Mouse (Mus musculus): ENCODE results near the gene Ltk. TPM values are rescaled to one million over a fixed set of nuclear protein-coding genes. Genes with fewer than 3 reads are reported as not detected.

The Ltk gene
- total RNA-seq (2021), result not detected
- long read RNA-seq, experiment 1, result 0 reads
- long read RNA-seq, experiment 2, result 0 reads

DNA sequence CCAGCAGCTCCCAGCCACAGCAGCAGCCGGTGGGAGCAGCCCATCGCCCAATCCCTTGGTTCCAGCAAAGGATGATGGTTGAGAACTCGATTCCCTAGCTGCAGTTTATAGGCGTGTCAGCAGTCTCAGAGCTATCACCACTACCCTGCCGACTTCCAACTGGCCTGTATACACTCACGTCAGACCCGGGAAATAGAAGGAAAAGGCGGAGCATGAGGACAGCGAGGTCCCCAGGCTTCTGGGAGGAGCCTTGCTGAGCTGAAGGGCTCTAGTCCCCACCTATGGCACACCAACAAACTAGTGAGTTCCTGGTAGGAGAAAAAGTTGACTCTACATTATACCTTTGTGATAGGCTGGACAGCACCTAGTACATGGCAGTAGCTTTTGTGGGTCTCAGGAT is at the start of gene Ltk:
Gene Ltk (minus strand): TSS at position 181 of the 400 bp plus-strand sequence.
- intact Hi-C loops (cut with DNase I; ENCODE audit: low total_unique reads), result no loop called here
- DNase-seq, result no peak

- intact Hi-C loops (cut with DNase I; ENCODE audit: low total_unique reads), result no loop called here
- no peak for DNase-seq
These were observed 48.6 kb upstream of the Ltk start for GRCm38 (mm10) chr2:119808881-119809280.

GRCm38 (mm10) chr2:119808438-119808837 is 48.2 kb upstream of the Ltk start:
- no peak for DNase-seq
- intact Hi-C loops (cut with DNase I; ENCODE audit: low total_unique reads), result no loop called here

- DNase-seq, result no peak
- intact Hi-C loops (cut with DNase I; ENCODE audit: low total_unique reads), result no loop called here
These were observed 45.3 kb upstream of the Ltk start for GRCm38 (mm10) chr2:119805536-119805935.

DNA sequence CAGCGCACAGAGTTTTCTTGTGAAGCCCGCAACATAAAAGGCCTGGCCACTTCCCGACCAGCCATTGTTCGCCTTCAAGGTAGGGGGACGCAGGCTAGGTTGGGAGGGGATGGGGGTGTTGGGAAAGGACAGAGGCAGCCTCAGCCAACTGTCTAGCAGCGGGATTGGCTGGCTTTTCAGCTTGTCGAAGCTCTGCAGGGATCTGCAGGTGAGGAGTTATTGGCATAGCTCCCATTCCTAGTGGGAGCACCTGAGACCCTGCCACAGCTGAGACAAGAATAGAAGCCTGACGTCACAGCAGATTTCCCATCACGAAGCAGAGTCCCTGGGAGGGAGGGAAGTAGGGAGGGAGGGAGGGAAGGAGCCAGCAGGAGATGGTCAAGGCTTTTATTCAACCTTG is 44.5 kb upstream of the Ltk start:
- intact Hi-C loops (cut with DNase I; ENCODE audit: low total_unique reads), result no loop called here
- no peak for DNase-seq

- no peak for DNase-seq
- intact Hi-C loops (cut with DNase I; ENCODE audit: low total_unique reads), result no loop called here
These were observed 44.0 kb upstream of the Ltk start for GRCm38 (mm10) chr2:119804275-119804628.

- no peak for DNase-seq
- intact Hi-C loops (cut with DNase I; ENCODE audit: low total_unique reads), result no loop called here
These were observed 43.5 kb upstream of the Ltk start for GRCm38 (mm10) chr2:119803618-119804274.

- DNase-seq, result peak; percentile 45
- intact Hi-C loops (cut with DNase I; ENCODE audit: low total_unique reads), result no loop called here
These were observed 42.8 kb upstream of the Ltk start for GRCm38 (mm10) chr2:119802767-119803617.

- intact Hi-C loops (cut with DNase I; ENCODE audit: low total_unique reads), result no loop called here
- DNase-seq, result no peak
These were observed 40.9 kb upstream of the Ltk start for GRCm38 (mm10) chr2:119800876-119801846.

- intact Hi-C loops (cut with DNase I; ENCODE audit: low total_unique reads), result no loop called here
- no peak for DNase-seq
These were observed 39.8 kb upstream of the Ltk start for GRCm38 (mm10) chr2:119799961-119800550.

DNA sequence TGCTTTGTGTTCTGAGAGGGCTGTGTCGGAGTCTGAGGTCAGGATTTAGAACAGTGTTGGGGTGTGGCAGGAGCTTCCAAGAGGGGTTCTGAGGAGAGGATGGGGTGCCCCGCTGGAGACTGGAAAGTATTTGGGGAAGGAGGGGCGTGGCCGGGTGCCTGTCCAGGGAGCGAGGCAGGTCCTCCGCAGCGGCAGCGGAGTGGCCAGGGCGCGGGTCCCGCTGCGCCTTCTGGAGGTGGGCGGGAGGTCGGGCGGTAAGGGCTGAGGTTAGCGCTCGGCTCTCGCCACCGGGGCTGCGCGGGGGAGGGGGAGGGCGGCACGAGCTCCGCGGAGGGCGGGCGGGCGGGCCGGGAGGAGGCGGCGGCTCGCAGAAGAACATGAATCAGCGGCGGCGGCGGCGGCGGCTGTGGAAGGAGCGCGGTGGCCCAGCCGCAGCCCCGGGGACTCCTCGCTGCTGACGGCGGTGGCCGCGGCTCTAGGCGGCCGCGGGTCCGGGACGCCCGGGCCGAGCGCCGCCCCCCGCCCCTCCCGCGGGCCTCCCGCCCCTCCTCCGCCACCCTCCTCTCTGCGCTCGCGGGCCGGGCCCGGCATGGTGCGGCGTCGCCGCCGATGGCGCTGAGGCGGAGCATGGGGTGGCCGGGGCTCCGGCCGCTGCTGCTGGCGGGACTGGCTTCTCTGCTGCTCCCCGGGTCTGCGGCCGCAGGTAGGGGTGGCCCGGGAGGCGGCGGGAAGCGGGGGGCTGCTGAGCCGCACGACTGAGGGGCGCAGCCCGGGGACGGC is 39.1 kb upstream of the Ltk start:
- DNase-seq, result peak; percentile 54
- intact Hi-C loops (cut with DNase I; ENCODE audit: low total_unique reads), result no loop called here

- peak; percentile 75 for DNase-seq
- intact Hi-C loops (cut with DNase I; ENCODE audit: low total_unique reads), result no loop called here
These were observed 38.2 kb upstream of the Ltk start for GRCm38 (mm10) chr2:119798246-119798927.

GRCm38 (mm10) chr2:119797279-119797783 is 37.1 kb upstream of the Ltk start, which contains the start of gene Tyro3:
TSS of gene Tyro3 (plus strand) at chr2:119797733.
- intact Hi-C loops (cut with DNase I; ENCODE audit: low total_unique reads), result no loop called here
- DNase-seq, result no peak

- intact Hi-C loops (cut with DNase I; ENCODE audit: low total_unique reads), result no loop called here
These were observed 29.8 kb upstream of the Ltk start for GRCm38 (mm10) chr2:119789996-119790395.

GRCm38 (mm10) chr2:119787206-119787883 is 27.1 kb upstream of the Ltk start, which contains the start of gene Rpap1:
TSS of gene Rpap1 (minus strand) at chr2:119787537.
- peak; percentile 85 for DNase-seq
- intact Hi-C loops (cut with DNase I; ENCODE audit: low total_unique reads), result no loop called here

More at GRCm38 (mm10) chr2:119789996-119790395, 29.8 kb upstream of the Ltk start:
- no peak for DNase-seq

- DNase-seq, result no peak
- intact Hi-C loops (cut with DNase I; ENCODE audit: low total_unique reads), result no loop called here
These were observed 7.0 kb upstream of the Ltk start for GRCm38 (mm10) chr2:119767246-119767645.

GRCm38 (mm10) chr2:119763924-119764323 is 3.7 kb upstream of the Ltk start:
- DNase-seq, result no peak
- intact Hi-C loops (cut with DNase I; ENCODE audit: low total_unique reads), result no loop called here
